Mouse (Mus musculus) heart, embryonic 15.5 days (tissue): ENCODE measurements around the gene Bst1. TPM values are rescaled to one million over a fixed set of nuclear protein-coding genes. Genes with fewer than 3 reads are reported as not detected.

ENCODE experiments used
- ATAC-seq: fragments of 200-750 bp; cut with Nextera tagmentation; replicated peaks from 2 replicates; pipeline ENCODE4 v1.8.0; 2017; ENCODE audit warnings: low read depth, moderate TSS enrichment; ENCODE audit not compliant: insufficient number of reproducible peaks, insufficient read depth, low FRiP score
- H3K27ac ChIP-seq: fragments of 300-500 bp; sonication (generic); 2 replicates; pipeline ENCODE4 v1.5.1; 2015; ENCODE audit warnings: mild to moderate bottlenecking, inconsistent platforms
- H3K27me3 ChIP-seq: fragments of 300-500 bp; sonication (generic); 2 replicates; pipeline ENCODE4 v1.6.1; 2015; ENCODE audit warnings: inconsistent platforms
- H3K36me3 ChIP-seq: fragments of 300-500 bp; sonication (generic); 2 replicates; pipeline ENCODE4 v1.6.1; 2015; ENCODE audit warnings: mild to moderate bottlenecking, inconsistent platforms
- H3K4me1 ChIP-seq: fragments of 300-500 bp; sonication (generic); replicated peaks from 2 replicates; pipeline ENCODE4 v1.6.1; 2015; ENCODE audit warnings: inconsistent platforms
- H3K4me2 ChIP-seq: fragments of 300-500 bp; sonication (generic); 2 replicates; pipeline ENCODE4 v1.6.1; 2015; ENCODE audit warnings: inconsistent platforms, mild to moderate bottlenecking, moderate library complexity
- H3K4me3 ChIP-seq: fragments of 300-500 bp; sonication (generic); 2 replicates; pipeline ENCODE4 v1.5.1; 2015; ENCODE audit warnings: mild to moderate bottlenecking, inconsistent platforms
- H3K9ac ChIP-seq: fragments of 300-500 bp; sonication (generic); 2 replicates; pipeline ENCODE4 v1.6.1; 2015; ENCODE audit warnings: mild to moderate bottlenecking, inconsistent platforms
- H3K9me3 ChIP-seq: fragments of 300-500 bp; sonication (generic); replicated peaks from 2 replicates; pipeline ENCODE4 v1.6.1; 2016; ENCODE audit warnings: inconsistent platforms
- WGBS: fragments of 180-500 bp; shearing (Covaris S2); methylation state at CpG from one replicate; pipeline ENCODE4 v1.1.7; 2015; ENCODE audit warnings: mixed read lengths; 5-methylcytosine and 5-hydroxymethylcytosine counted together
- polyA plus RNA-seq: library from polyadenylated mRNA; unstranded; fragments of >200 nt; fragmentation: Nextera tagmentation; extraction: Ambion mirVana; gene quantifications from 2 replicates; pipeline ENCODE4 v1.2.1, GENCODE M21; 2015

The Bst1 gene
- polyA plus RNA-seq, 1 experiment from 2014 or later, result 1.2 TPM

- peak overlapping the region; percentile 42 for H3K4me2 ChIP-seq
- H3K27ac ChIP-seq, result no peak overlapping the region
- peaks cover 3% of the 10 kb centered on the region; the same call in 1 of the 2 replicates for H3K4me1 ChIP-seq
- H3K9me3 ChIP-seq, result no peaks in the 10 kb centered on the region
- H3K36me3 ChIP-seq, result no peaks in the 10 kb centered on the region
- whole genome bisulfite sequencing, result 39% methylated on average over 11 of the region's 11 CpGs
- no peak overlapping the region for H3K9ac ChIP-seq
- 0 out of 2 replicates have a peak overlapping the region, but pooled peaks have one; percentile 13 for H3K4me3 ChIP-seq
- no peaks in the 10 kb centered on the region for H3K27me3 ChIP-seq
- no peak for ATAC-seq
Measured at GRCm38 (mm10) chr5:43841144-43842010, 22.7 kb downstream of the Bst1 start.

- WGBS, result 76% methylated on average over 5 of the region's 5 CpGs
- Histone ChIP-seq H3K27me3 (no peaks in the 10 kb centered on the region), H3K4me1 (peaks cover 3% of the 10 kb centered on the region; the same call in 1 of the 2 replicates), H3K4me3 (0 out of 2 replicates have a peak overlapping the region, but pooled peaks have one; percentile 13), H3K36me3 (no peaks in the 10 kb centered on the region), H3K27ac (no peak overlapping the region), H3K9ac (no peak overlapping the region), H3K9me3 (no peaks in the 10 kb centered on the region), H3K4me2 (peak overlapping the region; percentile 42)
- no peak for ATAC-seq
Measured at GRCm38 (mm10) chr5:43842011-43842285, 23.3 kb downstream of the Bst1 start.

DNA sequence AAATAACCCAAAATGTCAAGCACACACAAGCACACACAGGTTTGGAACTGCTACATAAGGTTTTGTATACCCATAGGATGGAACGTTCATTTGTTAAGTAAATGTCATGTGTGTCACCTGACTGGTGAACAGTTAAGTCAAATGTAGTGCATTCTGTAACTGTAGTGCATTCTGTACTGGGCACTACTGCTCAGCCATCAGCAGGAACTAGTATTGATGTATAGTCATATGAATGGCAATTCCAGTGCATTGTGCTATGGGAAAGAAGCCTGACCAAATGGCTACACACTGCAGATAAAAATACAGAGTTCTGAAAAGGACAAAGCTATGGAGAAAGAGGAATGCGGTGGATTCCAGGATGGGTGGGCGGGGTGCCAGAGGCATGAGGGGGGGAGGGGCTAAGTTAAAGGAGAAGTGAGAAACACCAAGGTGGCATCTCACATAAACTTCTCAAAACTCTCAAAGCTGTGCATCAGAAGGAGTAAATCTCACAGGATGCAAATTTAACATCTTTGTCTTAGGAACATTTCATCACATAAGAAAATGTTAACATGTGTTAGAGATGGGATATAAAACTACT is 24.0 kb downstream of the Bst1 start:
- Histone ChIP-seq H3K9ac (no peak overlapping the region), H3K4me3 (no peak overlapping the region), H3K4me2 (no peak overlapping the region), H3K27ac (no peak overlapping the region), H3K27me3 (no peaks in the 10 kb centered on the region), H3K36me3 (no peaks in the 10 kb centered on the region), H3K9me3 (no peaks in the 10 kb centered on the region), H3K4me1 (peaks cover 3% of the 10 kb centered on the region; the same call in 1 of the 2 replicates)
- WGBS, result 46% methylated on average over 3 of the region's 3 CpGs
- no peak for ATAC-seq

- no peak for ATAC-seq
- H3K4me3 ChIP-seq, result no peak overlapping the region
- H3K4me2 ChIP-seq, result no peak overlapping the region
- H3K9me3 ChIP-seq, result no peaks in the 10 kb centered on the region
- no peaks in the 10 kb centered on the region for H3K27me3 ChIP-seq
- H3K27ac ChIP-seq, result no peak overlapping the region
- 72% methylated on average over 5 of the region's 5 CpGs for WGBS
- peaks cover 3% of the 10 kb centered on the region; the same call in 1 of the 2 replicates for H3K4me1 ChIP-seq
- no peaks in the 10 kb centered on the region for H3K36me3 ChIP-seq
- H3K9ac ChIP-seq, result no peak overlapping the region
Measured at GRCm38 (mm10) chr5:43845083-43845482, 26.4 kb downstream of the Bst1 start.

- Histone ChIP-seq H3K4me1 (peaks cover 3% of the 10 kb centered on the region; the same call in 1 of the 2 replicates), H3K36me3 (no peaks in the 10 kb centered on the region), H3K9ac (no peak overlapping the region), H3K27me3 (no peaks in the 10 kb centered on the region), H3K4me3 (no peak overlapping the region), H3K27ac (no peak overlapping the region), H3K4me2 (no peak overlapping the region), H3K9me3 (no peaks in the 10 kb centered on the region)
- 38% methylated on average over 1 of the region's 1 CpGs for whole genome bisulfite sequencing
- ATAC-seq, result no peak
Measured at GRCm38 (mm10) chr5:43845646-43846045, 27.0 kb downstream of the Bst1 start.

DNA sequence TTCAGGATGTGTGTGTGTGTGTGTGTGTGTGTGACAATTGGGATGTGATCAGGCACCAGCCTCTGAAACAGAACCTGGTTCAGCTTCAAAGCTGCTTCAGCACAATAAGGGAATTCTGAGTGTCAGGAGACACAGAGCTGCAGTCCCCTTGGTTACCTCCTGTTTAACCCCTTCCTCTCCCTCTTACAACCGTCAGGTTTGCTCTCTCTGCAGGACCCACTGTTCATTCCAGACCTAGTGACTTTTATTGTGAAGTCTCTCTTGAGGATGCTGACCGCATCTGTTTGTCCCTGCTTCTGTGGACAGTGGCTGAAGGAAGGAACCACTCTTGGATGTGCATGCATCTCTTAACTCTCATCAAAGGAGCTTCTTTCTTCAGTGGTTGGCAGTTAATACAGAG is 27.5 kb downstream of the Bst1 start:
- Histone ChIP-seq H3K9me3 (no peaks in the 10 kb centered on the region), H3K27ac (no peak overlapping the region), H3K9ac (no peak overlapping the region), H3K4me1 (peaks cover 3% of the 10 kb centered on the region; the same call in 1 of the 2 replicates), H3K36me3 (no peaks in the 10 kb centered on the region), H3K27me3 (no peaks in the 10 kb centered on the region), H3K4me3 (no peak overlapping the region), H3K4me2 (no peak overlapping the region)
- WGBS, result 18% methylated on average over 2 of the region's 2 CpGs
- no peak for ATAC-seq

DNA sequence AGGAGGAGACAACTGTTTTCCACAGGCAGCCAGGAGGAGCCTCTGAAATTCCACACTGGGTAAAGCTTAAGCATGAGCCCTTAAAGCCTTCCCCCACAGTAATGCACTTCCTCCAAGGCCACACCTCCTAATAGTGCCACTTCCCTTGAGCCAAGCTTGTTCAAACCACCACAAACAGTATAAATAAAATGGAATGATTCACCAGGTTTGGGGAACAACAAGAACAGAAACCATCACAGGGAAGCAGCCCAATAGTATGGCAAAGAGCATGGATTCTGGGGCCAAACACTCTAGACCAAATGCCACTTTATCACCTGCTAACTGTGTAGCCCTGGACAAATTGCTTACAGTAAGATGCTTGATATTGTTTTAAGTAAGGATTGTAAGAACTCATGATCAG is 28.9 kb downstream of the Bst1 start:
- Histone ChIP-seq H3K36me3 (no peaks in the 10 kb centered on the region), H3K4me2 (no peak overlapping the region), H3K4me3 (no peak overlapping the region), H3K9ac (no peak overlapping the region), H3K27me3 (no peaks in the 10 kb centered on the region), H3K9me3 (no peaks in the 10 kb centered on the region), H3K27ac (no peak overlapping the region), H3K4me1 (peaks cover 2% of the 10 kb centered on the region; the same call in 1 of the 2 replicates)
- no peak for ATAC-seq

- ATAC-seq, result no peak
- H3K4me1 ChIP-seq, result no peaks in the 10 kb centered on the region
- no peaks in the 10 kb centered on the region for H3K36me3 ChIP-seq
- no peaks in the 10 kb centered on the region for H3K27me3 ChIP-seq
- 77% methylated on average over 3 of the region's 3 CpGs for WGBS
- no peak overlapping the region for H3K9ac ChIP-seq
- no peak overlapping the region for H3K4me2 ChIP-seq
- no peaks in the 10 kb centered on the region for H3K9me3 ChIP-seq
- H3K4me3 ChIP-seq, result no peak overlapping the region
- no peak overlapping the region for H3K27ac ChIP-seq
Measured at GRCm38 (mm10) chr5:43848275-43848674, 29.6 kb downstream of the Bst1 start.

DNA sequence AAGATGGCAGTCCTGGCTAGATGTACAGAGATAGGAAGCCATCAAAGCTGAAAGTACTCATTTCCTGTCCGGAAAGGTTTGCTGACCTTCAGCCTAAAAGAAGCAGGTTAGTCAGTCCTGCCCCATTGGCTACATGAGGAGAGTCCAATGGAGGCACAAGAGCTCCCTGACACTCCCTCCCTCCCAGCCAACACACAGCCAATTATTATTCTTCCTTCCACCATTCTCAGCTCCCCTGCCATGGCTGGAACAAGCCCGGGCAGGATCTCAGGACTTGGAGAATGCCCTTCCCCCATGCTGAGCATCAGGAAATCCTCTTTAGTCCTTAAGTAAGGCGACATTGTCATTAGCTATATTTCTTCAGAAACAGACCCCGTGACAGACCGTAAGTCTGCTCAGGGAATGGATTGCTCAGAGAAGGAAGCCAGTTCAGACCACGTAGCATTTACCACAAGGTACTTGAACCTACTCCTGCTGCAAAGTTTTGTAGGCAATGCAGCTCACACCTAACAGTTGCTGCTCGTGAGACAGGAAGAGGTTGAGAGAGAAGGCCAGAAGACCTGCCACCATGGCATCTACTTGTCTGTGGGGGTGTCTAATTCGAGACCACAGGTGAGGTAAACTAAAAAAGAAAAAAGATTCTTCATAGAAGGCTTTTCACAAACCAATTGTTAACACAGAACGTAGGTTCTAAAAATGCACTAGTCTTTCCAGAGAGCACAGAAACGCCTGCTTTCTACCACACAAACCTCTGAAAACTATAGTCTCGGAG is 34.6 kb downstream of the Bst1 start:
- Histone ChIP-seq H3K4me3 (no peak overlapping the region), H3K9ac (no peak overlapping the region), H3K4me2 (no peak overlapping the region), H3K27me3 (no peaks in the 10 kb centered on the region), H3K4me1 (no peaks in the 10 kb centered on the region), H3K27ac (no peak overlapping the region), H3K36me3 (no peaks in the 10 kb centered on the region), H3K9me3 (no peaks in the 10 kb centered on the region)
- no peak for ATAC-seq
- 75% methylated on average over 11 of the region's 11 CpGs for WGBS

- Histone ChIP-seq H3K4me3 (no peak overlapping the region), H3K36me3 (no peaks in the 10 kb centered on the region), H3K27ac (no peak overlapping the region), H3K4me1 (no peaks in the 10 kb centered on the region), H3K9ac (no peak overlapping the region), H3K9me3 (no peaks in the 10 kb centered on the region), H3K4me2 (no peak overlapping the region), H3K27me3 (no peaks in the 10 kb centered on the region)
- no peak for ATAC-seq
- WGBS, result 76% methylated on average over 7 of the region's 7 CpGs
Measured at GRCm38 (mm10) chr5:43853868-43854488, 35.3 kb downstream of the Bst1 start.

GRCm38 (mm10) chr5:43855769-43856168 is 37.1 kb downstream of the Bst1 start:
- Histone ChIP-seq H3K36me3 (no peaks in the 10 kb centered on the region), H3K4me2 (no peak overlapping the region), H3K27me3 (no peaks in the 10 kb centered on the region), H3K9me3 (no peaks in the 10 kb centered on the region), H3K4me3 (no peak overlapping the region), H3K4me1 (peaks cover 9% of the 10 kb centered on the region; the same call in 1 of the 2 replicates), H3K9ac (no peak overlapping the region), H3K27ac (no peak overlapping the region)
- peak; percentile 53; the same call in 1 of the 2 replicates for ATAC-seq
- 43% methylated on average over 2 of the region's 2 CpGs for WGBS
